Mouse (Mus musculus) spleen, adult 2 months (tissue): Measurements from ENCODE around the gene Gm29609.

Source experiments
- CTCF ChIP-seq: fragments of 200-500 bp; IDR thresholded peaks from 2 replicates; pipeline ENCODE4 v1.5.1; 2011; ENCODE audit warnings: mild to moderate bottlenecking, inconsistent platforms; ENCODE audit not compliant: insufficient read depth, insufficient read length, insufficient replicate concordance; ENCODE audit errors: extremely low read depth
- POLR2A ChIP-seq: fragments of 200-500 bp; IDR thresholded peaks from 2 replicates; pipeline ENCODE4 v1.6.1; 2011; ENCODE audit warnings: low read depth, low read length, inconsistent platforms

GRCm38 (mm10) chr5:31149781-31150180, 29.9 kb downstream of the Gm29609 start:
- no peak for TF ChIP-seq CTCF
- no peak for TF ChIP-seq POLR2A
